ENCODE assay signal across 10 mouse cellular contexts in the genomic region with DNA sequence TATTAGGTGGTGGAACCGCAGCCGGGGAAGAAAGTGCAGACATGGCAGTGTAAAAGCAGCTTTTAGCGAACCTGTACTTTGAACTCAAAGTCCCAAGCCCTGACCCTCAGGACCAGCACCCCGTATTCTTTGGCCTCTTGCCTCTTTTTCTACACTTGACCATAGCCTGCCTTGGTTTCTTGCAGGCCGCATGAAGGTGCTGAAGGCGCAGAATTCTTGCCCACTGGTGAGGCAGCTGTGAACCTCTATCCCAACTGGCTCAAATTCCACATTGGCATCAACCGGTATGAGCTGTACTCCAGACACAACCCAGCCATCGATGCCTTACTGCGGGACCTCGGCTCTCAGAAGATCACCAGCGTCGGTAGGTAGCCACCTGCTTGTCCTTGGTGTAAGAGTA. TPM values are rescaled to one million over a fixed set of nuclear protein-coding genes. Genes with fewer than 3 reads are reported as not detected.
DNase-seq lines count a peak whose midpoint lies in the region; ATAC-seq and TF ChIP-seq lines count a peak whose summit lies in the region.
"Had no signal": no experiment of that assay in that cellular context is flagged by ENCODE, and none has a peak within 500 bp of the region (broad histone marks: within the 10 kb centered on the region; RNA-seq: fewer than 3 reads in every experiment).

No protein-coding gene starts in this region.

- H3K4me1 ChIP-seq in midbrain, embryonic 11.5 days (ENCODE audit: control insufficient read depth, insufficient read depth, low read length), result peaks cover 16% of the 10 kb centered on the region
- peaks cover 67% of the 10 kb centered on the region for H3K4me1 ChIP-seq in midbrain, embryonic 10.5 days
- peaks cover 42% of the 10 kb centered on the region for H3K4me1 ChIP-seq in hindbrain, postnatal 0 days (ENCODE audit: insufficient read depth, low read length)
- peaks cover 0 to 7% of the 10 kb centered on the region in 2 experiments; a peak in 1 of 4 replicates for H3K4me1 ChIP-seq in liver, embryonic 14.5 days (replicated peaks; ENCODE audit: control insufficient read depth in 2 of 2, insufficient read depth in 2 of 2, low read length in 1 of 2)
- H3K4me1 ChIP-seq in stomach, embryonic 15.5 days, result peaks cover 28% of the 10 kb centered on the region

- 94% methylated on average over 12 of the region's 12 CpGs for WGBS in midbrain, embryonic 11.5 days
- 92% methylated on average over 12 of the region's 12 CpGs for WGBS in midbrain, embryonic 10.5 days
- 88% methylated on average over 12 of the region's 12 CpGs for WGBS in hindbrain, postnatal 0 days
- WGBS in liver, embryonic 14.5 days (ENCODE audit: insufficient replicate concordance), result 72% methylated on average over 12 of the region's 12 CpGs
- 83% methylated on average over 12 of the region's 12 CpGs for WGBS in stomach, embryonic 15.5 days

- no peak overlapping the region; the same call in 1 of the 2 replicates for H3K9ac ChIP-seq in midbrain, embryonic 11.5 days (ENCODE audit: low read length)
- peak overlapping the region; percentile 76; the same call in 1 of the 2 replicates for H3K9ac ChIP-seq in hindbrain, postnatal 0 days (replicated peaks; ENCODE audit: low read length)
- H3K9ac ChIP-seq in liver, embryonic 14.5 days (replicated peaks), result no peak overlapping the region
- H3K9ac ChIP-seq in stomach, embryonic 15.5 days, result no peak overlapping the region

- H3K4me2 ChIP-seq in midbrain, embryonic 11.5 days, result peak overlapping the region; percentile 98
- H3K4me2 ChIP-seq in hindbrain, postnatal 0 days (ENCODE audit: low read depth, low read length), result peak overlapping the region; percentile 92
- peak overlapping the region; percentile 31 for H3K4me2 ChIP-seq in liver, embryonic 14.5 days (ENCODE audit: low read depth)
- peak overlapping the region; percentile 95 for H3K4me2 ChIP-seq in stomach, embryonic 15.5 days
- H3K4me2 ChIP-seq: heart, embryonic 11.5 days had no signal

- no peak for DNase-seq in midbrain, embryonic 11.5 days (ENCODE audit: low spot score, missing footprints)
- no peak for DNase-seq in midbrain, embryonic 10.5 days (ENCODE audit: low spot score)
- no peak for DNase-seq in hindbrain, postnatal 0 days (ENCODE audit: low spot score)
- DNase-seq in liver, embryonic 14.5 days (ENCODE audit: low read depth in 3 of 3, low spot score in 3 of 3), result no peak
- no peak for DNase-seq in adrenal gland, adult (ENCODE audit: inconsistent age in 2 of 2, low spot score in 1 of 2)
- no peak for DNase-seq in heart, postnatal 25 days (ENCODE audit: low spot score)
- DNase-seq in adrenal gland, adult 18-20 months (ENCODE audit: low spot score in 2 of 2), result no peak
- DNase-seq: cerebellum, adult 2 months had no signal

- no peaks in the 10 kb centered on the region; the same call in 1 of the 2 replicates for H3K36me3 ChIP-seq in midbrain, embryonic 11.5 days (ENCODE audit: control insufficient read depth, insufficient read depth, low read length)
- H3K36me3 ChIP-seq in midbrain, embryonic 10.5 days, result no peaks in the 10 kb centered on the region
- H3K36me3 ChIP-seq in hindbrain, postnatal 0 days (ENCODE audit: insufficient read depth, low read length), result 0 out of 2 replicates have a peak, but pooled peaks cover 3% of the 10 kb centered on the region
- no peaks in the 10 kb centered on the region for H3K36me3 ChIP-seq in liver, embryonic 14.5 days (replicated peaks; ENCODE audit: control insufficient read depth, insufficient read depth, low read depth)
- H3K36me3 ChIP-seq in stomach, embryonic 15.5 days, result no peaks in the 10 kb centered on the region

- no peak for TF ChIP-seq CTCF in hindbrain, postnatal 0 days (IDR thresholded peaks at IDR 0.05; ENCODE audit: low read depth)
- TF ChIP-seq CTCF in liver, embryonic 14.5 days (IDR thresholded peaks at IDR 0.05; ENCODE audit: low read depth), result no peak

- no peak for TF ChIP-seq EP300 in liver, embryonic 14.5 days (IDR thresholded peaks at IDR 0.05; ENCODE audit: low read depth)

- intact Hi-C loops in heart, postnatal 25 days (cut with DNase I), result no loop called here

- no peak for ATAC-seq in midbrain, embryonic 11.5 days (ENCODE audit: low FRiP score)
- no peak for ATAC-seq in hindbrain, postnatal 0 days
- no peak for ATAC-seq in liver, embryonic 14.5 days (ENCODE audit: insufficient read depth)
- no peak for ATAC-seq in stomach, embryonic 15.5 days (ENCODE audit: insufficient read depth, low FRiP score, low read depth)

- peaks cover 27% of the 10 kb centered on the region for H3K27me3 ChIP-seq in midbrain, embryonic 11.5 days (ENCODE audit: control insufficient read depth, insufficient read depth, low read length)
- peaks cover 61% of the 10 kb centered on the region for H3K27me3 ChIP-seq in midbrain, embryonic 10.5 days (ENCODE audit: low read depth, poor library complexity, severe bottlenecking)
- H3K27me3 ChIP-seq in hindbrain, postnatal 0 days (ENCODE audit: insufficient read depth, low read length), result no peaks in the 10 kb centered on the region
- peaks cover 30% of the 10 kb centered on the region for H3K27me3 ChIP-seq in liver, embryonic 14.5 days (ENCODE audit: control insufficient read depth, insufficient read depth, low read length)
- H3K27me3 ChIP-seq in stomach, embryonic 15.5 days (replicated peaks), result peaks cover 10% of the 10 kb centered on the region; the same call in 1 of the 2 replicates

- no peaks in the 10 kb centered on the region for H3K9me3 ChIP-seq in midbrain, embryonic 11.5 days (ENCODE audit: control insufficient read depth, low read length)
- H3K9me3 ChIP-seq in midbrain, embryonic 10.5 days (replicated peaks), result no peaks in the 10 kb centered on the region
- H3K9me3 ChIP-seq in hindbrain, postnatal 0 days (ENCODE audit: low read length), result no peaks in the 10 kb centered on the region
- no peaks in the 10 kb centered on the region for H3K9me3 ChIP-seq in liver, embryonic 14.5 days (ENCODE audit: control insufficient read depth, low read length)
- no peaks in the 10 kb centered on the region for H3K9me3 ChIP-seq in stomach, embryonic 15.5 days

- H3K4me3 ChIP-seq in midbrain, embryonic 11.5 days (ENCODE audit: low read depth, low read length), result no peak overlapping the region
- no peak overlapping the region for H3K4me3 ChIP-seq in midbrain, embryonic 10.5 days
- peak overlapping the region; percentile 58 for H3K4me3 ChIP-seq in hindbrain, postnatal 0 days (ENCODE audit: low read length)
- H3K4me3 ChIP-seq in liver, embryonic 14.5 days (ENCODE audit: insufficient read depth in 1 of 2, low read depth in 2 of 2, low read length in 2 of 2), result no peak overlapping the region
- H3K4me3 ChIP-seq in stomach, embryonic 15.5 days (replicated peaks), result no peak overlapping the region

- H3K27ac ChIP-seq in midbrain, embryonic 11.5 days (ENCODE audit: low read depth, low read length), result no peak overlapping the region
- H3K27ac ChIP-seq in midbrain, embryonic 10.5 days (replicated peaks), result no peak overlapping the region
- H3K27ac ChIP-seq in hindbrain, postnatal 0 days, result no peak overlapping the region
- no peak overlapping the region for H3K27ac ChIP-seq in liver, embryonic 14.5 days
- peak overlapping the region; percentile 73; the same call in 1 of the 2 replicates for H3K27ac ChIP-seq in stomach, embryonic 15.5 days

RNA-seq across cellular contexts. Expression of gene Fam20c, which starts 3.3 kb away (rescaled TPM):
- 14.6 and 16.3 TPM in 2 replicates for polyA plus RNA-seq in midbrain, embryonic 11.5 days (2014; fragmentation: Nextera tagmentation; extraction: Ambion mirVana)
- 7.0 and 9.5 TPM in 2 replicates for polyA plus RNA-seq in midbrain, embryonic 10.5 days (2016; fragmentation: Nextera tagmentation; extraction: Ambion mirVana)
- 96.4 and 99.4 TPM in 2 replicates for total RNA-seq in hindbrain, postnatal 0 days (2014; rRNA removed)
- 52.5 and 53.9 TPM in 2 replicates for polyA plus RNA-seq in hindbrain, postnatal 0 days (2015; fragmentation: Nextera tagmentation; extraction: Ambion mirVana)
- polyA plus RNA-seq in liver, embryonic 14.5 days (2012; rRNA removed), result 5.4 and 6.5 TPM in 2 replicates
- 6.8 and 7.2 TPM in 2 replicates for polyA plus RNA-seq in liver, embryonic 14.5 days (2014; fragmentation: Nextera tagmentation; extraction: Ambion mirVana)
- 11.8 and 11.9 TPM in 2 replicates for polyA plus RNA-seq in stomach, embryonic 15.5 days (2015; fragmentation: Nextera tagmentation; extraction: Ambion mirVana)
- total RNA-seq in heart, postnatal 25 days (2021), result 10 to 100 TPM; 10.7 to 12.2 TPM
- total RNA-seq in adrenal gland, adult 18-20 months (2021), result 10 to 100 TPM in 1 of 2 experiments, 1 to 10 TPM in 1; 7.9 to 15.8 TPM

Comparison
In these comparisons a context has a peak if more than half of its experiments do, and no peak if none do; other contexts are left out.
1. H3K4me2 ChIP-seq: peak in every context shown above with its lines; median percentile 98 in midbrain, embryonic 11.5 days; 95 in stomach, embryonic 15.5 days; 92 in hindbrain, postnatal 0 days; 31 in liver, embryonic 14.5 days.